Mouse (Mus musculus) intestine, embryonic 16.5 days (tissue): ENCODE data around the gene Ddx27. TPM values are rescaled to one million over a fixed set of nuclear protein-coding genes. Genes with fewer than 3 reads are reported as not detected.

Experiments
- ATAC-seq: fragments of 200-750 bp; cut with Nextera tagmentation; 2 replicates; pipeline ENCODE4 v1.8.0; 2017; ENCODE audit warnings: moderate TSS enrichment, moderate library complexity
- H3K27ac ChIP-seq: fragments of 300-500 bp; sonication (generic); 2 replicates; pipeline ENCODE4 v1.5.1; 2014; ENCODE audit warnings: mild to moderate bottlenecking, low read length
- H3K27me3 ChIP-seq: fragments of 300-500 bp; sonication (generic); replicated peaks from 2 replicates; pipeline ENCODE4 v1.6.1; 2014; ENCODE audit warnings: low read length, control low read depth, mixed read lengths; ENCODE audit not compliant: control insufficient read depth, insufficient read depth
- H3K36me3 ChIP-seq: fragments of 300-500 bp; sonication (generic); 2 replicates; pipeline ENCODE4 v1.6.1; 2014; ENCODE audit warnings: low read length, control low read depth; ENCODE audit not compliant: control insufficient read depth, insufficient read depth
- H3K4me1 ChIP-seq: fragments of 300-500 bp; sonication (generic); 2 replicates; pipeline ENCODE4 v1.6.1; 2014; ENCODE audit warnings: low read length, control low read depth, mixed read lengths; ENCODE audit not compliant: control insufficient read depth, insufficient read depth
- H3K4me2 ChIP-seq: fragments of 300-500 bp; sonication (generic); 2 replicates; pipeline ENCODE4 v1.6.1; 2014; ENCODE audit warnings: low read depth, low read length, control low read depth
- H3K4me3 ChIP-seq: fragments of 300-500 bp; sonication (generic); 2 replicates; pipeline ENCODE4 v1.5.1; 2014; ENCODE audit warnings: mild to moderate bottlenecking, low read length
- H3K9ac ChIP-seq: fragments of 300-500 bp; sonication (generic); 2 replicates; pipeline ENCODE4 v1.6.1; 2014; ENCODE audit warnings: low read depth, low read length
- H3K9me3 ChIP-seq: fragments of 300-500 bp; sonication (generic); 2 replicates; pipeline ENCODE4 v1.6.1; 2016; ENCODE audit warnings: low read length, control low read depth; ENCODE audit not compliant: control insufficient read depth
- WGBS: fragments of 180-500 bp; shearing (Covaris S2); extraction: QIAGEN DNeasy Blood & Tissue Kit; methylation state at CpG from one replicate; pipeline ENCODE4 v1.1.7; 2014; 5-methylcytosine and 5-hydroxymethylcytosine counted together
- polyA plus RNA-seq: library from polyadenylated mRNA; unstranded; fragments of >200 nt; fragmentation: Nextera tagmentation; extraction: Ambion mirVana; gene quantifications from 2 replicates; pipeline ENCODE4 v1.2.1, GENCODE M21; 2015

The Ddx27 gene
- polyA plus RNA-seq, 1 experiment from 2014 or later: 45.7 TPM

DNA sequence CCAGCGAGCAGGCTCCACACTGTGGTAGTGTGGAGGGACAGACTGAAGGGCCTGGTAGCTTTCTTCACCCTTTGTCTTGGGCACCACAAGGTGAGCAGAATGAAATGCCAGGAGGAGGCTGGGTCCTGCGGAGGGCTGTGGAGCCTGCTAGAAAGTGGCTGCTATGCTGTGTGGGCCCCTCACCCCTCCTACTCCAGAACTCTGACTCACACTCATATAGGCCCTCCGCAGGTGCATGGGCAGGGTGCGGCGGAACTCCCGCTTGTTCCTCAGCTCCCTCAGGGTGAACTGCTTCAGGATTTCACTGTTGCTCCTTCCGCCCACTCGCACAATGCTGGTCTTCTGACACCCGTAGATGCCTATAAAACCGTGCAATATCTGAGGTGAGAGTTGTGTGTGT is 33.2 kb downstream of the Ddx27 start:
- Histone ChIP-seq H3K36me3 (peaks cover 17% of the 10 kb centered on the region; the same call in 1 of the 2 replicates), H3K9ac (no peak overlapping the region), H3K27me3 (no peaks in the 10 kb centered on the region), H3K27ac (no peak overlapping the region), H3K4me1 (peaks cover 2% of the 10 kb centered on the region; the same call in 1 of the 2 replicates), H3K4me2 (no peak overlapping the region), H3K4me3 (no peak overlapping the region), H3K9me3 (no peaks in the 10 kb centered on the region)
- peak; percentile 56; the same call in 1 of the 2 replicates for ATAC-seq
- WGBS: 85% methylated on average over 10 of the region's 10 CpGs

DNA sequence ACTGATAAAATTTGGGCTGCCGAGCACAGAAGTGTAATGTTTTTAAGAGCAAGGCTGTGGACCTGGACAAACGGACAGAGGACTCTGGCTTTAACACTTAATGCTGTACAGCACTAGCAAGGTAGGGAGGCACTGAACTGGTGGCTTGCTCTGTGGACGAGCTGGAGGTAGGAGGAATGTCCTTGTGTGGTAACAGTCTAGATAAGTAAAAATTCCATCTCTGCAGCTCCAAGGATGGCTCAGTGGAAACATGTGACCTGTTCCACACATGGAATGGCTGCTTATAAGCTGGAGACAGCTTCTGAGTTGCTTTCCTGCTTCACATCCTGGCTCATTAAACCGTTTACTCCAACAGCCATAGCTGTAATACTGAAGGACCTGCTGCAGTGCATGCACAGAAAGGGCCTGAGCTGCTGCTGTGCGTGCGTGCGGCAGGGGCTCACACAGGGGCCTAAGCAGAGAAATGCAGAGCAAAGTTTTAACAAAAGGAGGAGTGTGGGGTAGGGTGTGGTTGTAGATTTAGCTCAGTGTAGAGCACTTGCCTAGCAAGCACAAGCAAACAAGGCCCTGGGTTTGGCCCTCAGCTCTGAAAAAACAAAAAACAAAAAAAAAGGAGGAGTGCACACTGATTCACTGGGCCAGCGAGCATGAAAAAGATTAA is 33.8 kb downstream of the Ddx27 start:
- H3K4me3 ChIP-seq: no peak overlapping the region
- H3K27ac ChIP-seq: no peak overlapping the region
- H3K36me3 ChIP-seq: peaks cover 14% of the 10 kb centered on the region; the same call in 1 of the 2 replicates
- 83% methylated on average over 8 of the region's 8 CpGs for WGBS
- H3K27me3 ChIP-seq: no peaks in the 10 kb centered on the region
- no peak overlapping the region for H3K9ac ChIP-seq
- H3K4me2 ChIP-seq: no peak overlapping the region
- peaks cover 3% of the 10 kb centered on the region; the same call in 1 of the 2 replicates for H3K4me1 ChIP-seq
- ATAC-seq: 0 out of 2 replicates have a peak, but pooled peaks have one; percentile 19
- H3K9me3 ChIP-seq: no peaks in the 10 kb centered on the region

DNA sequence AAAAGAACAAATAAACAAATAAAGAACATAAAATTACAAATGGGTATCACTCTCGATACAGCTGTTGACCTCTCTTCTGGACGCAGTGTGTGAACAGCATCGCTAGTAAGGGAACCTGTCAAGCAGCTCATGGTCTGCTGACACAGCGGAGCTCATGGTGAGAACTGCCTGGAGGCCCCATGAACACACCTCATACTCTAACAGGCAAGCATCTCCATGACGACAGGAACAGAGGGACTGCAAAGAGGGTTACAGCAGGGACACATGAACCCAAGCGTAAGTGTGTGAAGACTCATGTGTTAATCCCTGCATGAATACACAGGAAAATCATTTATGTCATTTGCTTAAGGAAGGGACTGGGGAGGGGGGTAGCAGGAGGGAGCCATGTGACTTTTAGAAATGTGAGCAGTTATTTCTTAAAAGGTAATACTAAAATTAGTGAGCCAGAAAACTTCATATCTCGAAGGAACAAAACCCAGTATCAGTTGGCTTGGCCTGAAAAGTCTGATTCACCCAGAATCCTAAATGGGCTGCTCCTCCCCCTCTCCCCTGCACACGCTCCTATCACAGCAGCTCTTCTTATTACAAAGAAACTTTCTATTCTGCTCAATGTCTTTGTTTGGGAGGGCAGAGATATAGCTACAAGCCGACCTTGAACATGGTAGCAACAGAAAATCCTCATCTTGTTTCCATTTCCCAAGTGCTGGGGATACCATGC is 38.3 kb downstream of the Ddx27 start:
- H3K9me3 ChIP-seq: no peaks in the 10 kb centered on the region
- H3K4me3 ChIP-seq: no peak overlapping the region
- no peak overlapping the region for H3K4me2 ChIP-seq
- H3K27me3 ChIP-seq: no peaks in the 10 kb centered on the region
- H3K27ac ChIP-seq: no peak overlapping the region
- H3K36me3 ChIP-seq: peaks cover 21% of the 10 kb centered on the region
- 68% methylated on average over 9 of the region's 9 CpGs for WGBS
- ATAC-seq: peak; percentile 61
- no peak overlapping the region for H3K9ac ChIP-seq
- peaks cover 14% of the 10 kb centered on the region; the same call in 1 of the 2 replicates for H3K4me1 ChIP-seq

DNA sequence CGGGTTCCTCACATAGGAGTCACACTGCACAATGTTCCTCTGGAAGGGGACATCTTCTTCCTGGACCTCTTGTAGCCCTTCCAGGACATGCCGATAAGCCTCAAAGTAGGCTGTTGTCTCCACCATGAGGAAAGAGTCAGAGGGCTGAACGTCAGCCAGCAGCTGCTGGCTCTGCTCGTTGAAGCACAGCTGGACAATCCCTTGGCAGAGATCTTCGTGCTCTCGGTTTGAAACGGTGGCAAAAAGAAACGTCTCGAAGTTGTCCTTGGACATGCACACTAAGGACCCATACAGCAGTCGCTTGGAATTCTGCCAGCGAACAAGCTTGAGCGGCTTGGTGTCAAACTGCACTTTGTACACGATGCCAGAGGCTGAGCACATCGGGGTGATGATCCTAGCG is 40.4 kb downstream of the Ddx27 start:
- no peaks in the 10 kb centered on the region for H3K9me3 ChIP-seq
- 79% methylated on average over 15 of the region's 15 CpGs for WGBS
- no peak overlapping the region for H3K4me3 ChIP-seq
- no peak overlapping the region for H3K27ac ChIP-seq
- no peaks in the 10 kb centered on the region for H3K27me3 ChIP-seq
- H3K36me3 ChIP-seq: peaks cover 21% of the 10 kb centered on the region
- no peak overlapping the region for H3K9ac ChIP-seq
- no peak overlapping the region for H3K4me2 ChIP-seq
- no peak for ATAC-seq
- H3K4me1 ChIP-seq: peaks cover 20% of the 10 kb centered on the region

DNA sequence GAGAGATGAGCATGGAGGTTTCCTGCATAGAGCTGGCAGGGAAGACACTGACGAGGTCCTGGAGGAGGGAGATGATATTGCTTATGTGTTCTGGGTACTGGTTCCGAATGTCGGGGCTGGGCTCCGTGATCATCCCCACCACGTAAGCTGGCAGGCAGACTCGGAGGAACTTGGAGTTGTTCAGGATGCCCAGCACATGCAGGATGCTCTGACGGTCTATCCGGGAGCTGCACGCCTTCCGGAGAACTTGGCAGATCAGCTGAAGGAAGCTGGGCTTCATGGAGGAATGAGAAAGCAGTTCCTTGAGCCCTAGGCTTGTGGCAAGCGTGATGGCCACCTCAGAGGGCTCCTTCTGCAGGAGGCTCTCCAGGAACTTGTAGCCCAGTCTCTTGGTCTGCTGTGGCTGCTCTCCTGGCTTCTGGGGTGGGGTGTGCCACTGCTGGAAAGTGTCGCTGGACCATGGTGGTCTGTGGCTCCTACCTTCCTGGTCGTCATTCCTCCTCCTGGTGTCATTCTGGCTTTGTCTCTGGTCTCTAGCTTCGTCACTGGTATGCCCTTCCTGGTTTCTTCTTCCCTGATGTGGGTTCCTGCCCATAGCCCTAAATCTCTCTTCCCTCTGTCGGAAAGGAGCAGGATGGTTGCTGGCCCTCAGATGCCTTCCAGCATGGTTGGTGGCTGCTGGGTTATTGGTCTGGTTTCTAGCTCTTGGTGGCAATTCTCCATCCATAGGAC is 41.4 kb downstream of the Ddx27 start:
- Histone ChIP-seq H3K36me3 (peaks cover 21% of the 10 kb centered on the region), H3K27ac (no peak overlapping the region), H3K27me3 (no peaks in the 10 kb centered on the region), H3K4me2 (no peak overlapping the region), H3K4me3 (no peak overlapping the region), H3K4me1 (peaks cover 27% of the 10 kb centered on the region), H3K9ac (no peak overlapping the region), H3K9me3 (no peaks in the 10 kb centered on the region)
- no peak for ATAC-seq
- WGBS: 98% methylated on average over 15 of the region's 15 CpGs

DNA sequence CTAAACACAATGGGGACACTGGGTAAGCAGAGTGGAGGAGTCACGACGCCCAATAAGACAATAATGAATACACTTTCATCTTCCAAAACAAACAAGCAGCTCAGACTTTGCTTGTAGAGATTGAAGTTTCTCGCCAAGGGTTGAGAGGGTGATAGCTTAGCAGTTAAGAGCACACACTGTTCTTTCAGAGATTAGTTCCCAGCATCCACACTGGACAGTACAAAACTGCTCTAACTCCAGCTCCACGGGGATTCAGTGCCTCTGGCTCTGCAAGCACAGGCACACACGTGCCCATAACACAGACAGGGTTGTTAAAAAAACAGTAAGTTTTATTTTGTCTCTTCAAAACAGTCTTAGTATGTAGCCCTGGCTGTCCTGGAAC is 41.9 kb downstream of the Ddx27 start:
- peaks cover 33% of the 10 kb centered on the region for H3K4me1 ChIP-seq
- no peaks in the 10 kb centered on the region for H3K9me3 ChIP-seq
- no peak overlapping the region for H3K4me3 ChIP-seq
- no peak overlapping the region for H3K4me2 ChIP-seq
- no peaks in the 10 kb centered on the region for H3K27me3 ChIP-seq
- 80% methylated on average over 5 of the region's 5 CpGs for WGBS
- H3K36me3 ChIP-seq: peaks cover 21% of the 10 kb centered on the region
- ATAC-seq: no peak
- H3K27ac ChIP-seq: no peak overlapping the region
- H3K9ac ChIP-seq: no peak overlapping the region

DNA sequence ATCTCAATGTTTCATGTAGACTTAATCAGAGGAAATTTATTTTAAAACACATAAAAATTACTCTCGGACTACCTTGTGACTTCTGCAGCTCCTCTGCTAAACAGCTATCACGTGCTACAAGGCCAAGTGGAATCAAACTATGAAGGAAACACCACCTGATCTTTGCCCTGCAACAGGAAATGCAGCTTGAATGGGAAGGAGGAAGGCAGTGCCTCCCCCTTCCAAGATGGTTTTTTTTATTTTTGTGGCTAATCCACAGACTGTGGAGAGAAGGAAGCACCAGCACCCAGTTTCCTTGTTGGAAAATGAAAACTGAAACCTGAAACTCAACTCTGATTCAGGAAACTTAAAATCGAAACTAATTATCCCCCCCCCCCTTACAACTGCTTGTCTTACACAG is 43.2 kb downstream of the Ddx27 start:
- H3K4me1 ChIP-seq: peaks cover 31% of the 10 kb centered on the region
- 0 out of 2 replicates have a peak overlapping the region, but pooled peaks have one; percentile 4 for H3K4me2 ChIP-seq
- no peak for ATAC-seq
- peak overlapping the region; percentile 63 for H3K27ac ChIP-seq
- H3K9me3 ChIP-seq: no peaks in the 10 kb centered on the region
- H3K4me3 ChIP-seq: no peak overlapping the region
- no peaks in the 10 kb centered on the region for H3K27me3 ChIP-seq
- 50% methylated on average over 3 of the region's 3 CpGs for WGBS
- no peak overlapping the region for H3K9ac ChIP-seq
- peaks cover 18% of the 10 kb centered on the region for H3K36me3 ChIP-seq

DNA sequence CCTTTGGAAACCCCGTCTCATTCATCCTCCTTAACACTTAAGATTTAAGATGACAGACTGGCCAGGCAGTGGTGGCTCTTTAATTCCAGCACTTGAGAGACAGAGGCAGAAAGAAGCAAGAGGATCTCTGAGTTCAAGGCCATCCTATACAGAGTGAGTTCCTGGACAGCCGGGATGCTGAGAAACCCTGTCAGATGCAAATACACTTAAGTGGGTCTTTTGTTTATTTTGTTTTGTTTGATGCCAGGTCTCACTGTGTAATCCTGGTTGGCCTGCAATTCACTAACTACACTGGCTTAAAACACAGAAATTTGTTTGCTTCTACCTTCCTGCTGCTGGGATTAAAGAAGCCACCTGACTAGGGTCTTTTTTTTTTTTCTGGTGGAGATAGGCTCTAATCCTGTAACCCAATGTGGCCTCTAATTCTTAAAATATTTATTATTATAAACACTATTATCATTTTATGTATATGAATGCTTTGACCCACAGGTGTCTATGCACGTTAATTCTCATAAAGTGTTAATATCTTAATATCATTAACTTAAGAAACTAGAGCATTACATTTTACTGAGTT is 43.9 kb downstream of the Ddx27 start:
- Histone ChIP-seq H3K9ac (no peak overlapping the region), H3K27me3 (no peaks in the 10 kb centered on the region), H3K4me2 (peak overlapping the region; percentile 12; the same call in 1 of the 2 replicates), H3K27ac (peak overlapping the region; percentile 53), H3K4me3 (no peak overlapping the region), H3K4me1 (peaks cover 30% of the 10 kb centered on the region), H3K9me3 (no peaks in the 10 kb centered on the region), H3K36me3 (peaks cover 18% of the 10 kb centered on the region)
- ATAC-seq: no peak
- 52% methylated on average over 3 of the region's 3 CpGs for WGBS

DNA sequence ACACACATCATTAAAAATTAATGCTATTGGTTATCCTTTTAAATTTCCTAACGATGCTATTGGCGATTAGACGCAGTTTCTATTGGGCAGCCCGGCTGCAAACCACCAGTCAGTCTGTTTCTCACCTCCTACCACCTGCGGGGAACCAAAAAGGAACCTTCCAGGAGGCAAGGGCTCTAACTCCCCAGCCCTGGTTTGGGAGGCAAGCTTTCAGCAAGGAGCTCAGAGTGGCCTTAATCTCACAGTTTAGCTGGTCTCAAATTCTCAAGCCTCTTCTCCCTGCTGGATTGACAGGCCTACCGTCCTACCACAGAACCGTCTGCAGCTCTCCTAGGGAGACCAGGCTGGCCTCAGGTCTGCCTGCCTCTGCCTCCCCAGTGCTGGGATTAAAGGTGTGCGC is 44.5 kb downstream of the Ddx27 start:
- Histone ChIP-seq H3K36me3 (peaks cover 18% of the 10 kb centered on the region), H3K9ac (peak overlapping the region; percentile 51), H3K9me3 (no peaks in the 10 kb centered on the region), H3K4me3 (peak overlapping the region; percentile 34), H3K4me2 (peak overlapping the region; percentile 32), H3K27me3 (no peaks in the 10 kb centered on the region), H3K4me1 (peaks cover 30% of the 10 kb centered on the region), H3K27ac (peak overlapping the region; percentile 74)
- no peak for ATAC-seq
- WGBS: 55% methylated on average over 8 of the region's 8 CpGs
